Mouse (Mus musculus): ENCODE measurements around the gene Runx2.

Runx2 gene

DNA sequence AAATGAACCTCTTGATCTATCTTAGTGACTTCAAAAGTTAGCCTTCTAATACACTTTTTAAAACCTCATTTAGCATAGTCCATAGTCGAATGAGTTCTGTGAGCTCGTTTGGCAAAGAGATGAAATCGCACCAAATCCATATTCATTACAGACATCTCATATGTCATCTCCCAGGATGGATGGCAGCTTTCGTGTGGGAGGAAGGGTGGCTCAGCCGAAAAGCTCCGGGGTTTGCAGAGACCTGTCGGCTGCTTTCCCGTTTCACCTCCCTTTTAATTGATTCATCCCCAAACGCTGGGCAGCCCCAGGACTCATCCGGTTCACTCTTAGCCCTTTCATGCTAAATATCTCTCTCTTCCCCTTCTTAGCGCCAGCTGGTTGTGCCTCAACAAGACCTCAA, 275.7 kb downstream of the Runx2 start:
- DNase-seq (ENCODE audit: low spot score in 2 of 2) = no peak

DNA sequence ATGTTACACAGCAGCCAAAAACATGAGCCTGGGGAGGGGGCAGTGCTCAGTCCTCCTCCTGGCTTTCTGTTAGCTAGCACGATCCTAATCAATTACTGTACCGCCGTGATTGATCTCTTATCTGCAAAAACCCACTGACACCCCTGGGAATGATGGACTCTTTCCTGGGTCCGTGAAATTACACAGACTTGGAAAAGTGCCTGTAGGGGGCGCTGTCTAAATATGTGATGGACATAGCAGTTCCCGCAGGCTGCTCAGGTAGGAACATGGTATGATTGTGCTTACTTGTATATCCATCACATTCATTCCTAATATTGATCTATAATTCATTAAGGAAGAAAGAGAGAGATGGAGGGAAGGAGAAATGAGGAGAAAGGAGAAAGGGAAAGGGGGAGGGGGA, 284.6 kb downstream of the Runx2 start:
- DNase-seq (ENCODE audit: low spot score in 2 of 2) = no peak

DNA sequence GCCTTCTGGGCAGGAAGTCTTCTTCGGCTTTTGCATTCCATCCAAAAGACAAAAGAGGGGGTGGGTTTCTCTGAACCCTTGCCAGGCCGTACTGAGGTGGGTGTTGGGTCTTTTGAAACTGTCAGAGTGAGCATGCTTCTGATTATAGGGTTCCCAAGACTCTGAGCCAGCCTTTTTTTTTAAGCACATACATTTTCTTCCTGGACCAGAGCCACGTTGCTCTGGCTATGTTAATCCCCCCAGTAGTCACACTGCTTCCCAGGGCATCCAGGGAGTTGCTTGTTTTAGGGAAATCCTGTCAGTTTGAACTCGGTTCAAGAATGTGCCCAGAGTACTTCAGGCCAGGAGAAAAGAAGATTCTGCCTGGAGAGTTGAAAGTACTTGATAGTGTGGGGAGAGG, 286.0 kb downstream of the Runx2 start:
- DNase-seq (ENCODE audit: low spot score in 2 of 2) = no peak

DNA sequence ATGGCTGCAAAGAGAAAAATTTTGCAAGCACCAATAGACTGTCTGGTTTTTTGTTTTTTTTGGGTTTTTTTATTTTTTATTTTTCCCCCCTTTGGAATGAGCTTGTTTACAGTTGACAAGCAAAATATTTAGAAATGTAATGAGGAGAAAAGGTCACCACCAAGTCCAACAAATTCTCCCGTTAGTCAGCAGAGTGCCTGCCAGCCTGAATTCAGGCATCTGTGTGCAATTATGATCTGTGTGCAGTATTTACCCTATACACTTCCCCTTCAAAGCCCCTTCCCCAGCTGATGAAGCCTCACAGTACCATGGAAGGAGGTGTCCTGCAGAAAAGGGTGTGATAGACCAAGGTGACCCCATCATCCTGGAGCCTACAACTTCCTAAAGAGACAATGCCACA, 290.5 kb downstream of the Runx2 start:
- DNase-seq (ENCODE audit: low spot score in 2 of 2) = no peak

DNA sequence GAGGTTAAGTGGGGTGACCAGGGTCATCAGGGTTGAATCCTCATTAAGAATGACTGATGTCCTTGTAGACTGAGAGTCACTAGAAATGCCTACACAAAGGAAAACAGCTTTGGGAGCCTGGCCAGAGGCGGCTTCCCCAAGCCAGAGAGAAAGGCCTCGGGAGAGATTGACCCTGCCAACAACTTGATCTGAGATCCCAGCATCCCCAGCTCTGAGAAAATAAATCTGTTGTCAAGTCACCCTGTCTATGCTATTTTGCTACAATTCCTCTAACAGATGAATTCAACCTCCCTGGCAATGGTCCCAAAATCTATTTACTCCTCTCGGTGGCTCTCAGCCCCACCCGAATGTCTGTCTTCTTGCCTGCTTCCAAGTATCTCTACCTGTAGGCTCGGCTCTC, 291.7 kb downstream of the Runx2 start:
- DNase-seq (ENCODE audit: low spot score in 2 of 2) = no peak

DNA sequence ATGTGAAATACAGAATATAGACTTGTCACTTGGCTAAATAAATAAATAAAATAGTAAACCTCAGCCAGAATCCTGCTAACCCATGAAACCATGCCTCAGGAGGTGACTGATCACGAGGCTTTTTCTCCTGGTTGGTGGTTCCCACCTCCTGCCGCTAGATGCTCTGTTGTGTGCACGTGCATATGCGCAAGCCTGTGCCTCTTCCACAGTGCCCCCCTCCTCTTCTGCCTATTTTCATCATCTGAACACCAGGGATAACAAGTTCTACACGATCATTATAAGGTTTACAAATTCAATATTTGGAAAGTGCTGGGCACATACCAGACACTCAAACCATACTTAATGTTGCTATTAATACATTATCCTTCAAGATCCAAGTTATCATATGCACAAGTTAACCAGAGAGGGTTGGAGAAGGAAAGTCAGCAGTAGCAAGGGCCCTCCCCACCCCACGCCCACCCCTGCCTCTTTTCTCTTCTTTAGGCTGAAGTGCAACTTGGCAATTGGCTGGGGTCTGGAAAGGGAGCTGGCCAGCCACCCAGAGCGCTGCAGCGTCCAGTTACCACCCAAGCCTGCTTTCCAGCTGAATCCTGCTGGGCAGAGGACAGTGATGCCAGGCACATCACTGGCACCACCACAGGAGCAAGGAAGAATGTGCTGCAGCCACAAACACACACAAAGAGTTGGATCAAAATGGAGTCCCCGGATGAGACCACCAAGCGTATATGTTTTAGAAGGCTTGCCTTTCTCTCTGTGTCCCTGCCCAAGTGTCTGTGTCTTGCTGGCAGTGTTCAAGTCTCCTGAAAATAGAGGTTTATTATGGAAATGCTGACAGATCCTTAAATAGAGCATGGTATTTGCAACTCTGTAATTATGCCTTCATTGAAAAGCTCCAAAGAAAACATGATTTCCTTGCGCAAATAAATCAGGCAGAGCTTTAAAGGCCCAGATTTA, 294.2 kb downstream of the Runx2 start:
- DNase-seq (ENCODE audit: low spot score in 2 of 2) = no peak

DNA sequence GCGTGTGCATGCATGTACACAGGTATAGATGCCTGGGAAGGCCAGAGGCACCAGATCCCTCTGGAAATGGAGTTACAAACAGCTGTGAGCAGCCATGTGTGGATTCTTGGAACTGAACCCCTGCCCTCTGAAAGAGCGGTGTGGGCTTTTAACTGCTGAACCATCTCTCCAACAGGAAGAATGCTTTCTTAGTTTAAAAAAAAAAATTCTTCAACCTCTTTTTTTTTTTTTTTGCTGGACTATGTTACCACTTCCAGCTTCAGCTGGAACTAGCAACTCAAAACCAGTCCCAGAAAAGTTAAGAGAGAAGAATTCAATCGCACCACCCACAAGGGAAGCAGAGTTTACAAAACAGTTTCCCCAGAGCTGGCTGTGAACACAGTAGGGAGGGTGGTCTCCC, 295.2 kb downstream of the Runx2 start:
- DNase-seq (ENCODE audit: low spot score in 2 of 2) = no peak

DNA sequence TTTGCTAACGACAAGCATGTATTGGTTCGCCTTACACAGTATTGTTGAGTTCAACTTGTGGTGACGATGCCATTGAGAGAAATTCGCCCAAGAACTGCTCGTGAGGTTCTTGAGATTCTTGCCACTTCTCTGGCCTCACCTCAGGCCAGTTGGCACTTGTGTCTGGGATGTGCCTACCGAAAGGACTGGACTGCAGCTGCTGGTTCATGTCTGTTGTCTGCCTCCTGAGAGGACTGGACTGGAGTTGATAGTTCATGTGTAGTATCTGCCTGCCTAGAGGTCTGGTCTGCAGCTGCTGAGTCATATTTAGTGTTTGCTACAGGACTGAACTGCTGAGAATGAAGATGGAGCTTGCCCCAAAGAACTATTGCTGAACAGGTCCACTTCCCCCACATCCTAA, 296.4 kb downstream of the Runx2 start:
- no peak for DNase-seq (ENCODE audit: low spot score in 2 of 2)

DNA sequence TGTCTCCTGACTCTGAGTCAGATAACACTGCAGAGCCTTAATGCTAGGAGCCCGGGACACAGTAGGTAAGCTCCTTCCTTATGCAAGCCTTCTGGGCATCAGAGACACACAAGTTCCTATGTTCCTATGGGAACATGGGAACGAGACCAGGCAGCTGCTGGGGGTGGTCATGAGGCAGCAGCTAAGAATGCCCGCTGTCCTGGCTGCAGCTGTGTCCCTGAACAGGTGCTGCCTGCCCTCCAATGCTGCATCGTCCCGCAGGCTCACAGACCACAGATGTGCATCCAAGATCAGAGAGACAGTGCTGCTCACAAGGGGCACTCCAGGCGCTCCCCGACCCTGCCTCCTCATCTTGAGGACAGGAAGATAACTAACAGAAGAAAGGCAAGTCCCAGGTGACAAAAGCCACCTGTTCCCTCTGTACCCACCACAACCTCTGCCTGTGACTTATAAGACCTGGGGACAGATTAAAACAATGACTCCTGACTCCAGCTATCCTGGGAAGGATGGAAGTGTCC, 306.3 kb downstream of the Runx2 start:
- DNase-seq (ENCODE audit: low spot score in 2 of 2) = no peak

DNA sequence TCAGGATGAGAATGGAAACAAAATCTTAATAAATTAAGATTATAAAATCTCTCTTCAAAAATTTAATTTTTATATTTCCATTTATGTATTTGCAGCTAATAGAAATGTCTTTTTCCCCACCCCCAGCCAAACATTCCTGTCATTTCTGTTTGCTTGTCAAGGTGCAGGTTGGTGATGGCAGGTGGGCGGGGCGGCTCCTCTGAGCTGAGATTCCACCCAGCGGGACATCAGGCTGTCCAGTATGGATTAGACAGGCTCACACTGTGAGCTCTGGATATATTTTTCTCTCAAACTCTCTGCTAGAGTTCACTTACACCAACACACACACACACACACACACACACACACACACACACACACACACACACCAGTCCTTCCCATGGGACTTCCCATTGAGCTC, 306.9 kb downstream of the Runx2 start:
- no peak for DNase-seq (ENCODE audit: low spot score in 2 of 2)

DNA sequence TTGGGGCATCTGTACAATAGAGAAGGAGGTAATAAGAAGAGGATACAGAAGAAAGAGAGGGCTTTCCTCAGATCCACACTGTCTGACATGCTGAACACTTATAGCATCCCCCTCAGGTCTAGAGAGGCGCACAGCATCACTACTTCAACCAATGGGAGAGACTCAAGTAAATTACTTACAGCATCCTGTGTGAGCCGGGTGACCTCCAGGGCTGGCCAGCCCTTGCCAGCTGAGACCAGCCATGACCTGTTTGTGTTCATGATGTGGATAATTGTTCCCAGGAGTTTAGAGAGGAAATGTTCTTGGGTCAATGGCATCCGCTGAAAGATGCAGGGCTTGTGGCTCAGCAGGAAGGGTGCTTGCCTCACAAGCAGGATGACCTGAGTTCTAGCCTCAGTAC, 308.1 kb downstream of the Runx2 start:
- no peak for DNase-seq (ENCODE audit: low spot score in 2 of 2)

DNA sequence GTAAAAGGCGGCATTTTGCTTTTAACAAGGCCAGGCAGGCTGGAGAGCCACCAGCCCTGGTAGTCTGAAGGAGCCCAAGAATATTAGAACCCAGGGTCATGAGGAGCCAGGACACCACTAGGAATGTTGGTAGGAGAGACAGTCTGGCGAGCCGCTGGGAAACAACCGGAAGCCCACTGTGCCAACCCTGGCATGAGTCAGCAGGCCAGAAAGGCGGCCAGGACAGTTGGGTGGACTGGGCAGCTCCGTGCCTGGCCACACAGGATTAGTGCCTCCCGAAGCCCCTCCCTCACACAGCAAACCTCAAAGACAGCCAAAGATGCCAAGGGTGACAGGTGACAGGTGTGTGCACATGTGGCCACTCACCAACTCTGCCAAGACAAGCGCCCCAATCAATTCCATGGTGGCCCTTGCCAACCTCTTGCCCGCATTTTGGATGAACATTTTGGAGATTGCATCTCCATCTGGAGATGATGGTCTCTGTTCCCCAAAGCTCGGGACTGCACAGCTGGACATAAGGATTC, 309.7 kb downstream of the Runx2 start:
- no peak for DNase-seq (ENCODE audit: low spot score in 2 of 2)

DNA sequence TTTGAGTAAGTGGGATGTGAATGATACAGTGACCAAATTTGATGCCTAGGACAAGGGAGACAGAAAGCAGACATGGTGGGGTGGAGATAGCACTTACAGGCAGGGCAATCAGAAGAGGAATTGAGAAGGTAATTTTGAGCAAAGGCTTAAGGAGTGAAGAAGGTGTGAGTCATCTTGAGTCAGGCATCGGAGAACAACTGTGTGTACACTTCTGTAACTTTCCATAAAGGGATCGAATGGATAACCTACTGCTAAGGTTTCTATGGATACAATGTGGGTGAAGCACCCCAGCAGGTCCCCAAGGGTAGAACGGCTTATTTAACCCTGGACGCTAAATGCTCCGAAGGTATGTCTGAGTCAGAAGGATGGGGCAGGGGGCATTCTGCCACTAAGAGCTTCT, 312.4 kb downstream of the Runx2 start:
- DNase-seq (ENCODE audit: low spot score in 2 of 2) = no peak

DNA sequence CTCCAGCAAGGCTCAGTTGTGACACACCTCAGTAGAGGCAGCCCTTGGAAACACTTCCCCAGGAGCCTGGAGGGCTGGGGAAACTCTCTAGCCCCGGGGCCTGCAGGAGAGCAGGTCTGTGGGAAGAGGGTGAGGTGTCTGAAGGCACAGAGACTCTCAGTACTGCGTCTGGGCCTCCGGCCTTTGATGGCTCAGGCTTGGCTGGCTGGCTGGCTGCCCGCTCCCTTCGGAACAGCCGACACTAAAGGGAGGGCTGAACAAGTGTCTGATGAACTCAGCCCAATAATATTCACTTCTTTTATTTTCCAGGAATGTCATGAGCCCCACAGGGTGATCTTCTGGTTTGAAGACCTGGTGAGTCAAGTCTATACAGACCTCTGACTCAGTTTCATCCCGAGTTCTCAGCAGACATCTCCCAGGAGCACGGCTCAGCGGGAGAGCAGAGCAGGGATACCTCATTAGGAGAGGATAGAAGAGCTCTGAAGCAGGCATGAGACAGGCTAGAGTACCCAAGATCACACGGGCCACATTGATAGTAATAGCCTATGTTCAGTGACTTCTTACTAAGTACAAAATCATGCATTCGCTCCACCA, 314.2 kb downstream of the Runx2 start:
- DNase-seq (ENCODE audit: low spot score in 2 of 2) = no peak

DNA sequence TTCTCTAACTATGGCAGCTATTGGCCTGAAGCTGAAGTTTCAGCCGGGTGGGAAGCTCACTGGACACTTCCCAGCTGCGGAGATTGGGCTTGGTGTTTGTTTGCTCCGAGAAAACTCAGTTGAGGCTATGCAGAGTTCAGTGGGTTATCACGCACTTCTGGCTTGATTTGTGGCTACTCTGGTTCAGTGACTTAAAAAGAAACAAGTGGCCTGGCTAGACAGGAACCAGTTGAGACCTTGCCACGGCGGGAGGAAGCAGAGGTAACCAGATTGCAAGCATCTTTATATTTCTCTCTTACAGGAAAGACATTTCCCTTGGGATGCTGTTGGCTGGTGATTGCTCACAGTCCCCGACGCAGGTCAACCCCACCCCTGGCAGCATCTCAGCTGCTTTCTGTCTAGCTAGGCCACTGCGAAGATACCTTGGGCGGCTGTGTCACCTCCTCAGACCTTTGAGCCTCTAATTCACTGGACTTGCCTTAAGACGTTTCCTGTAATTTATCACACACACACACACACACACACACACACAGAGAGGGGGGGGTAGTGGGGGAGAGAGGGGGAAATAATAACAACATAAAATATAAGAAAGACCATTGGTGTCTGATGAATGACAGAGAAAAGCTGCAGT, 324.3 kb downstream of the Runx2 start:
- DNase-seq (ENCODE audit: low spot score in 2 of 2) = no peak

DNA sequence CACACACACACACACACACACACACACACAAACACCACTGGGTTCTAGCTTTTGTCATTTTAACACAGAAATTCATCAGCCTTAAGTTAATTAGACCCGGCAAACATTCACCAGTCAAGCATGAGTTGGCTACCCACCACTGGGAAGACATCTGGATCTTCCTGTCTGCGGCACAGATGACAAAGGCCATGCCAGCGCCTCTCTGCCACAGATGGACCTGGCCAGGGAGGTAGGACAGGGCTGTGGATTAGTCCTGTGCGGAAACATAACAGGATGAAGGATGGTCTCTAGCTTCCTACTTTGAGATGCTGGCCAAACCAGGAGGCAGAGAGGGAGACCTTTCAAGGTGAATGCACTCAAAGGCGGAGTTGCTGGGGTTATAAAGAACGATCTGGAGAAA, 325.3 kb downstream of the Runx2 start:
- no peak for DNase-seq (ENCODE audit: low spot score in 2 of 2)

DNA sequence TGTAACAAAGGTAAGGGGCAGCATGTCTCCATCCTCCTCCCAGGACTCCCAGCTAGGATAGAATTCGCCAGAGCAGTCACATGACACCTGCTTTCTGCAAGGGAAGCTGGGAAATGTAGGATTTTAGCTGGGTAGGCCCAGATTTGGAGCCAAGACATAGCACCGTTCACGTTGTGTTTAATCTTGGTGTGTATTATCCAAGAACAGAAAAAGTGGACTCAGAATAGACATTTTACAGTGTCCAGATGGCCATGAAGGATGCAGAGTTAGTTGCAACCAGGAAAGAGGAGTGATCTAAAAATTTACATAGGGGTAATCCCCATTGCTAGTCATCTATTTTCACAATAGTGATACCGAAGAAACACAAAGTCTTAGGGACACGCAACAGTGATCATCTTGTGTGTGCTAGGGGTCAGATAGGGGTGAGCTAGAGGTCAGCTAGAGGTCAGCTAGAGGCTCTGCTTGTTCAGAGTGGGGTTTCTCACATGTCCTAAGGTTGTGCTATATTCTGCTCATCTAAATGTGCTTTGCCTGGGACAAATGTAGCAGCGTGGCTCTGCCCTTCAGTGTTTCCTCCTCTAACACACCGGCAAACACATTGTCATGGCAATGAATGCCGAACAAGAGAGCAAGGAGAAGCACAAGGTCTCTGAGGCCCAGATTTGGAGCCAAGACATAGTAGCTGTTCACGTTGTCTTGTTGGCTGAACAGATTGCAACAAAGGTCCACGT, 326.9 kb downstream of the Runx2 start:
- no peak for DNase-seq (ENCODE audit: low spot score in 2 of 2)

DNA sequence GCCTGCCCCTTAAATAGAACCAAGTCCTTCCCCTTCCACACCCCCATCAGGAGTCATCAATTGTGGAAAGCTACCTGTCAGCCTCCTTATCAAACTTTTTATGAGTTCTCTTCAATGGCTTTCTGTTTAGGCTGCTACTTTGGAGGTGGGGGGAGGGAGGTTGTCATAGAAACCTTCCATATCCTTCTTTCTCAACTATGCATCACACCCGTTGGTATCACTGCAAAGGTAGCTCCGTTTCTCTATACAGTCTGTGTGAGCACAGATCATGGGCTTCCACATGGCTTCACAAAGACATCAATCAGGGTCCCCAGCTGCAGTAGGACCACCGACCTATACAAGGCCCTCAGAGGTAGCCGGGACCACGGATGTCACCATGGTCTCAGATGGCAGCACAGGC, 329.3 kb downstream of the Runx2 start:
- DNase-seq (ENCODE audit: low spot score in 2 of 2) = no peak

DNA sequence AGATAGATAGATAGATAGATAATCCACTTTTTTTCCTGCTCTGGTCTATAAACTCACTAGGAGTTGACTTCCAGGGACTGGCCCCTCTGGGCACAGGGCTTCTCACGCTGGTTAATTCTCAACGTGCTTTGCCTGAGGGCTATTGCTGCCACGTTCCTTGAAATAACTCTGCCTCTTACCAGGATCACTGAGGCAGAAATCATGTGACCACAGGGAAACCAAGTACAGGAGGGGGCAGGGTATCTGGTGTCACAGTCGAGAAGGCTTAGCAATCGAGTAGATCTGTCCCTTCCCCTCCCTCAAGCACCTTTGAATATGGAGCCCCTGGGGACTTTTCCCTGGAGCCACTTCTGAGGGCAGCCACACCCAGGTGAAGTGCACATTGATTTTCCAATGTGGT, 334.7 kb downstream of the Runx2 start:
- DNase-seq (ENCODE audit: low spot score in 2 of 2) = no peak

DNA sequence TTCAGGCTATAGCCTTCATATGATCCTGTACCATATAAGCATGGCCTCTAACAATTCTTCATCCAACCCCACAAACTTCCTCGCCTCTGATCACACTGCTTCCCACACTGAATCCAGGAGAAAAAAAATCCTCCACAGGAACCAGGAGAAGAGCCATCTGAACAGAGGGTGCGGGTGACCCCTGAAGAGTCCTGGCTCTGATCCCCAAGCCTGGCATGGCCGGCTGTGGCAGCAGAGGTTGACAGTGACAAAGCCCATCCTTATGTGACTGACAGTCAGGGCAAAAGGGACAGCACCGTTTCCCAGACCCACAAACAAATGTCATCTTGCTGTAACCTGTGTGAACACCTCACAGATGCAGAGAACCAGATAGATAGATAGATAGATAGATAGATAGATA, 335.1 kb downstream of the Runx2 start:
- DNase-seq (ENCODE audit: low spot score in 2 of 2) = no peak

DNA sequence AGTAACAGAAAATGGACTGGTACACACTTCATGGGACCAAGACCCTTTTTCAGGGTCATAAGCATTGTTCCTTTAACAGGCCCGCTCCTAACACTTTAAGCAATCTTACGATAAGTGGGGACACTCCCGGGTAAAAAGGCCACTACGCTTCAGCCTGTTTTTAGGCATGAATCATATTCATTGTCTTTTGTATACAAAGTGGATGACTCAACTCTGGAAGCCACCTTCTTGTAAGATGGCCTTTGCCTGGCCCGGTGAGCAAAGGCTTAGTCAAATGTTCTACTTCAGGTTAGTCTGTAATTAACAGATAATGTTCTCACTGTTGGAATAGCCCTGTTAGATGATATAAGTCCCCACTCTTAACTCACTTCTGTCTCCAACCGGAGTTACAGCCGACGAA, 338.7 kb downstream of the Runx2 start:
- no peak for DNase-seq (ENCODE audit: low spot score in 2 of 2)

DNA sequence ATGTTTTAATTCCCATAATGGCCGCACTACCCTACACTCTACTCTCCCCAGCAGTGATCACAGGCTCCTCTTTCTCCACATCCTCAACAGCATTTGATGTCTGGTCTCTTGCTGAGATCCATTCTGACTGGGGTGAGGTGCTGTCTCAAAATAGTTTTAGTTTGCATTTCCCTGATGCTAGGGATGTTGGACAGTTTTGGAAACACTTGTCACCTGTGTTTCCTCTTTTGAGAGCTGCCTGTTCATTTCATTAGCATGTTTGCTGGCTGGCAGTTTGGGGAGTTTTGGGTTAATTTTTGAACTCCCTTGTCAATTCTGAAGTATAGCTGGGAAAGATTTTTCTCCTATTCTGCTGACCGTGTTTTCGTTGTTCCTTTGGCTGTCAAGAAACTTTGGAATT, 340.3 kb downstream of the Runx2 start:
- no peak for DNase-seq (ENCODE audit: low spot score in 2 of 2)
